Mouse (Mus musculus) megakaryocyte, embryonic 14.5 days (primary cell): ENCODE data around the gene Trmt5. TPM values are rescaled to one million over a fixed set of nuclear protein-coding genes. Genes with fewer than 3 reads are reported as not detected.

Experiments used
- H3K27me3 ChIP-seq: replicated peaks from 2 replicates; pipeline ENCODE3; 2012; ENCODE audit warnings: inconsistent platforms
- H3K36me3 ChIP-seq: replicated peaks from 2 replicates; pipeline ENCODE3; 2012; ENCODE audit warnings: low read length, inconsistent platforms, mixed read lengths
- H3K4me1 ChIP-seq: 2 replicates; pipeline ENCODE4 v1.6.1; 2012; ENCODE audit warnings: inconsistent platforms
- H3K4me3 ChIP-seq: replicated peaks from 2 replicates; pipeline ENCODE3; 2012; ENCODE audit warnings: moderate library complexity, mild to moderate bottlenecking, inconsistent platforms
- H3K9me3 ChIP-seq: 2 replicates; pipeline ENCODE4 v1.6.1; 2012; ENCODE audit warnings: inconsistent platforms
- FLI1 ChIP-seq: IDR thresholded peaks from 2 replicates; pipeline ENCODE4 v1.6.1; 2012; ENCODE audit warnings: low read length, inconsistent platforms, mixed read lengths
- GATA1 ChIP-seq: IDR thresholded peaks from 3 replicates; pipeline ENCODE4 v1.6.1; 2012; ENCODE audit warnings: mixed read lengths, low read length, inconsistent platforms, borderline replicate concordance
- polyA plus RNA-seq: library from polyadenylated mRNA; stranded (reverse); fragments of >175 nt; gene quantifications from 2 replicates; pipeline ENCODE4 v1.2.3, GENCODE M21; 2012; ENCODE audit warnings: low replicate concordance; ENCODE audit not compliant: insufficient read depth

Gene Trmt5
- polyA plus RNA-seq, 1 experiment: 0.54 TPM

GRCm38 (mm10) chr12:73317706-73318686 is 31.5 kb upstream of the Trmt5 start:
- no peaks in the 10 kb centered on the region for H3K27me3 ChIP-seq
- TF ChIP-seq FLI1: no peak
- TF ChIP-seq GATA1: no peak
- H3K9me3 ChIP-seq: no peaks in the 10 kb centered on the region
- H3K4me1 ChIP-seq: peaks cover 42% of the 10 kb centered on the region
- no peak overlapping the region for H3K4me3 ChIP-seq
- peaks cover 27% of the 10 kb centered on the region for H3K36me3 ChIP-seq

GRCm38 (mm10) chr12:73308711-73309110 is 22.2 kb upstream of the Trmt5 start:
- no peaks in the 10 kb centered on the region for H3K27me3 ChIP-seq
- H3K36me3 ChIP-seq: peaks cover 9% of the 10 kb centered on the region
- H3K4me1 ChIP-seq: peaks cover 4% of the 10 kb centered on the region; the same call in 1 of the 2 replicates
- no peak for TF ChIP-seq FLI1
- TF ChIP-seq GATA1: no peak
- no peak overlapping the region for H3K4me3 ChIP-seq
- no peaks in the 10 kb centered on the region for H3K9me3 ChIP-seq

- Histone ChIP-seq H3K4me3 (no peak overlapping the region), H3K36me3 (peaks cover 10% of the 10 kb centered on the region), H3K4me1 (peaks cover 4% of the 10 kb centered on the region; the same call in 1 of the 2 replicates), H3K27me3 (no peaks in the 10 kb centered on the region), H3K9me3 (no peaks in the 10 kb centered on the region)
- TF ChIP-seq GATA1: no peak
- no peak for TF ChIP-seq FLI1
These were observed 21.2 kb upstream of the Trmt5 start for GRCm38 (mm10) chr12:73307750-73308149.

DNA sequence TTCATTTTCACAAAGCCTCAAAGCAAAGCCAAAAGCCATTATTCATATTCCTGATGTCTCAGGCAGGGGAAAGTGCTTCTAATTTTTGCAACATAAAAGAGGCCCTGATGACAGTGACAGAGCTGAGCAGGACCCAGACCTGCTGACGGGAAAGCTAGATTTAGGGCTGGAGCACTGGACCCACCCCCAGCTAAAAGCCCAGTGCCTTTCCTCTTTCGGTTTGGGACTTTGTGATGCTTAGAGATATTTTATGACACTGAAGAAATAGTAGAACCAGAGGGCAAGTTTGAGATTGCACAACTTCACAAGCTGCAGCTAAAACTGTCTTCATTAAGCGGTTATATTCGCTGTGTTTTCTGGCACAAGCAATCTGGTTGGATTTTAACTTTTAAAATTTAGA is 18.1 kb upstream of the Trmt5 start:
- TF ChIP-seq FLI1 (no peak), GATA1 (no peak)
- no peak overlapping the region for H3K4me3 ChIP-seq
- no peaks in the 10 kb centered on the region for H3K9me3 ChIP-seq
- peaks cover 4% of the 10 kb centered on the region; the same call in 1 of the 2 replicates for H3K4me1 ChIP-seq
- peaks cover 22% of the 10 kb centered on the region for H3K36me3 ChIP-seq
- no peaks in the 10 kb centered on the region for H3K27me3 ChIP-seq

DNA sequence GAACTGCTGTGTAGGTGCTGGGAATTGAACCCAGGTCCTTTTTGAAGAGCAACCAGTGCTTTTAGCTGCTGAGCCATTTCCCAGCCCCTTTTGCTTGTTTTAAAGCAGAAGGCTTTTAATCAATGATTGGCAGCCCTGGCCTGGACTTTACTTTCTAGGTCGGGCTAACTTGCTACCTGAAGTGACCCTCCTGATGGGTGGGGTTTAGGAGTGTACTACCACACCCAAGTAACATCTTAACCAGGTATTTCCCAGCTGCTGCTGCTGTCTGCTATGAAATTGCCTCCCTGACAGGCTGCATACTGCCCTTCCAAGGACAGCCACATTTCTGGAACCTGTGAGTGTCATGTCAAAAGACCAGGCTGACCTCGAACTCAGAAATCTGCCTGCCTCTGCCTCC is 14.0 kb upstream of the Trmt5 start:
- peaks cover 18% of the 10 kb centered on the region for H3K4me1 ChIP-seq
- TF ChIP-seq GATA1 (no peak), FLI1 (no peak)

GRCm38 (mm10) chr12:73298621-73299020 is 12.1 kb upstream of the Trmt5 start:
- TF ChIP-seq GATA1 (no peak), FLI1 (no peak)
- Histone ChIP-seq H3K9me3 (no peaks in the 10 kb centered on the region), H3K4me3 (no peak overlapping the region), H3K4me1 (peaks cover 29% of the 10 kb centered on the region), H3K36me3 (peaks cover 60% of the 10 kb centered on the region), H3K27me3 (no peaks in the 10 kb centered on the region)

More for the DNA sequence above, 14.0 kb upstream of the Trmt5 start:
- H3K4me3 ChIP-seq: no peak overlapping the region
- no peaks in the 10 kb centered on the region for H3K9me3 ChIP-seq
- no peaks in the 10 kb centered on the region for H3K27me3 ChIP-seq
- H3K36me3 ChIP-seq: peaks cover 47% of the 10 kb centered on the region

DNA sequence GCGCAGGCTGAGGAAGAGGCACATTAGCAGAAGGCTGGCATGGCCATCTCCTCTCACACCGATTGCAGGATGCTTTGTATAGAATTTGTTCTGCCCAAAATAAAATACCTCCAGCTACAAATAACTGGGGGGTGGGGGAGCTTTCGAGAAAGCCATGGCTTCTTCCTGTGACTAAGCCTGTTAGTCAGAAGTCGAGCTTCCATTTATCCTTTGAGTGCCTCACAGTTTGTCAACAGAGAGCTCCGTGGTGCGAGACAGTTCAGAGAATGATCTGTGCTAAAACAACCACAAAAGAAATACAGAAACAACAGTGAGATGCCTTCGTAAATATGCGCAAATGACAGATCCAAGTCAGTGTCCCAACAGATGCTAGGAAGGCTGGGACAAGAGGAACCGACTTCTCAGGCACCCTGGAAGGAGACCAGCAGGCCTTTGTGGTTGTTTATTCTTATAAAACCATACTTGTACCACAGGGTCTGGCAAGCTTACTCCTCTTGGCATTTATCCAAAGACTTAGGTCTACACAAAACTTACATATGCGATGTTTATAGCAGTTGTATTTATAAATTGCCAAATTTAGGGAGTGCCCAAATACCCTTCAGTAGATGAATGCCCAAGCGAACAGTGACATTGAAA is 9.1 kb upstream of the Trmt5 start:
- no peaks in the 10 kb centered on the region for H3K27me3 ChIP-seq
- H3K4me3 ChIP-seq: no peak overlapping the region
- H3K36me3 ChIP-seq: peaks cover 75% of the 10 kb centered on the region
- no peak for TF ChIP-seq GATA1
- TF ChIP-seq FLI1: no peak
- no peaks in the 10 kb centered on the region for H3K9me3 ChIP-seq
- H3K4me1 ChIP-seq: peaks cover 32% of the 10 kb centered on the region

DNA sequence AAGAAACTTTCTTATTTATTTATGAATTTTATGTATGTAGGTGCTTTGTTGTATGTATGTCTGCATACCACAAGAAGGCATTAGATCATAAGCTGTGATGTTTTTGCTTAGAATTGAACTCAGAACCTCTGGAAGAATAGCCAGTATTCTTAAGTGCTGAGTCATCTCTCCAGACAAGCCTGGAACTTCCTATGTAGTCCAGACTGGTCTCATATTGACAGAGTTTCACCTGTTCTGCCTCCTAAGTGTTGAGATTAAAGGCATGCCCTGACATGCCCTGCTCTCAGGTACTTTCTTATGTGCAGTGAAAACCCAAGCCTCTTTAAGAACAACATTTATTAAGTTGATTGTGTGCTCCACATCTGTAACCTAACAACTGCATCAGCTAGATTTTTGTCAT is 8.4 kb upstream of the Trmt5 start:
- peaks cover 70% of the 10 kb centered on the region for H3K36me3 ChIP-seq
- H3K9me3 ChIP-seq: no peaks in the 10 kb centered on the region
- no peak overlapping the region for H3K4me3 ChIP-seq
- TF ChIP-seq GATA1: no peak
- no peak for TF ChIP-seq FLI1
- peaks cover 33% of the 10 kb centered on the region for H3K4me1 ChIP-seq
- H3K27me3 ChIP-seq: no peaks in the 10 kb centered on the region

GRCm38 (mm10) chr12:73288626-73289025 is 2.1 kb upstream of the Trmt5 start:
- Histone ChIP-seq H3K27me3 (no peaks in the 10 kb centered on the region), H3K36me3 (peaks cover 41% of the 10 kb centered on the region), H3K4me3 (no peak overlapping the region), H3K9me3 (no peaks in the 10 kb centered on the region), H3K4me1 (peaks cover 48% of the 10 kb centered on the region)
- no peak for TF ChIP-seq GATA1
- no peak for TF ChIP-seq FLI1

- Histone ChIP-seq H3K27me3 (no peaks in the 10 kb centered on the region), H3K9me3 (no peaks in the 10 kb centered on the region), H3K4me1 (peaks cover 51% of the 10 kb centered on the region), H3K36me3 (peaks cover 42% of the 10 kb centered on the region), H3K4me3 (peak overlapping the region; percentile 99)
- no peak for TF ChIP-seq GATA1
These were observed 1.1 kb upstream of the Trmt5 start for GRCm38 (mm10) chr12:73287609-73288008.
